8 mouse cellular contexts compared by ENCODE assay signal in the genomic region with DNA sequence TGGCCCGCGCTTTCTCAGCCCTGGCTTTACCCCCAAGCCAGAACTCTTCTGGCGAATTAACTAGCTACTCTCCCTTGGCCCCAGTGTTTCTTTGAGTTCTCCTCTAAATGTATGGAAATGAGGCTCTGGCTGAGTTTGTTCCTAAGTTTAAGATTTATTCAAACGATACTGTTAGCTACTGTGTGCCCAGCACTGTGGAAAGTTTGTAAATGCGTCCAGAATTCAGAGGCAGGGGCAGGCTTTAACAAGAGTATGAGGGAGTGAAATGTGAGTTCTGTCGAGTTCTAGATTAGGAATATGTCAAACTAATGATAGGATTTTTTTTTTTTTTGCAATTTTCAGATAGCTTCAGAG. TPM values are rescaled to one million over a fixed set of nuclear protein-coding genes. Genes with fewer than 3 reads are reported as not detected.
DNase-seq lines count a peak whose midpoint lies in the region; ATAC-seq and TF ChIP-seq lines count a peak whose summit lies in the region.

No protein-coding gene starts in this region.

- peak in 1 of 2 experiments; percentile 34; a peak in 1 of 4 replicates for TF ChIP-seq POLR2A in MEL (IDR thresholded peaks at IDR 0.05; ENCODE audit: control insufficient read depth in 1 of 2, insufficient read depth in 1 of 2, low read depth in 1 of 2, low read length in 2 of 2, poor library complexity in 1 of 2)

- peak overlapping the region; percentile 77 for H3K9ac ChIP-seq in heart, embryonic 16.5 days (ENCODE audit: low read length)
- peak overlapping the region; percentile 99 for H3K9ac ChIP-seq in MEL (ENCODE audit: control insufficient read depth, low read depth, low read length, poor library complexity, severe bottlenecking)
- peak overlapping the region; percentile 43 for H3K9ac ChIP-seq in hindbrain, embryonic 12.5 days
- peak overlapping the region; percentile 67 for H3K9ac ChIP-seq in midbrain, embryonic 11.5 days (ENCODE audit: low read length)

- H3K4me2 ChIP-seq in heart, embryonic 16.5 days (ENCODE audit: low read depth, low read length), result peak overlapping the region; percentile 64
- H3K4me2 ChIP-seq in hindbrain, embryonic 12.5 days (replicated peaks), result peak overlapping the region; percentile 58
- peak overlapping the region; percentile 30 for H3K4me2 ChIP-seq in midbrain, embryonic 11.5 days

- TF ChIP-seq CTCF in MEL (IDR thresholded peaks at IDR 0.05 in 2 of 3, conservative IDR thresholded peaks at IDR 0.05 in 1 of 3; ENCODE audit: control insufficient read depth in 1 of 3, insufficient read depth in 1 of 3, low read depth in 2 of 3, low read length in 3 of 3, poor library complexity in 1 of 3, severe bottlenecking in 1 of 3), result no peak

- no peak for ATAC-seq in heart, embryonic 16.5 days (replicated peaks; ENCODE audit: extremely low read depth, insufficient read depth, low FRiP score)
- ATAC-seq in hindbrain, embryonic 12.5 days (ENCODE audit: low FRiP score), result peak; percentile 48; the same call in 1 of the 2 replicates
- ATAC-seq in midbrain, embryonic 11.5 days (ENCODE audit: low FRiP score), result peak; percentile 18; the same call in 1 of the 2 replicates

- H3K79me2 ChIP-seq in MEL (ENCODE audit: control insufficient read depth, insufficient read depth, low read length, poor library complexity), result peaks cover 30% of the 10 kb centered on the region

- no peaks in the 10 kb centered on the region; the same call in 1 of the 2 replicates for H3K4me1 ChIP-seq in heart, embryonic 16.5 days (ENCODE audit: control insufficient read depth, insufficient read depth, low read length)
- peaks cover 3 to 9% of the 10 kb centered on the region in 2 experiments; a peak in 3 of 4 replicates for H3K4me1 ChIP-seq in MEL (ENCODE audit: control insufficient read depth in 1 of 2, insufficient read depth in 2 of 2, low read length in 2 of 2)
- no peaks in the 10 kb centered on the region for H3K4me1 ChIP-seq in hindbrain, embryonic 12.5 days
- H3K4me1 ChIP-seq in midbrain, embryonic 11.5 days (ENCODE audit: control insufficient read depth, insufficient read depth, low read length), result no peaks in the 10 kb centered on the region

- H3K4me3 ChIP-seq in heart, embryonic 16.5 days (ENCODE audit: low read length), result peak overlapping the region; percentile 66
- H3K4me3 ChIP-seq in MEL (ENCODE audit: control insufficient read depth in 1 of 2, insufficient read depth in 1 of 2, low read depth in 2 of 2, low read length in 2 of 2), result peak overlapping the region; percentile 69 to 97
- peak overlapping the region; percentile 46 for H3K4me3 ChIP-seq in hindbrain, embryonic 12.5 days
- peak overlapping the region; percentile 51 for H3K4me3 ChIP-seq in midbrain, embryonic 11.5 days (ENCODE audit: low read depth, low read length)

- H3K27ac ChIP-seq in heart, embryonic 16.5 days (ENCODE audit: low read length), result peak overlapping the region; percentile 90
- peak overlapping the region; percentile 99 for H3K27ac ChIP-seq in MEL (ENCODE audit: control insufficient read depth, low read depth, low read length)
- no peak overlapping the region; the same call in 1 of the 2 replicates for H3K27ac ChIP-seq in hindbrain, embryonic 12.5 days
- H3K27ac ChIP-seq in midbrain, embryonic 11.5 days (ENCODE audit: low read depth, low read length), result peak overlapping the region; percentile 51; the same call in 1 of the 2 replicates

- TF ChIP-seq EP300 in MEL (IDR thresholded peaks at IDR 0.05; ENCODE audit: low read depth in 1 of 2, low read length in 2 of 2), result no peak

- H3K36me3 ChIP-seq in heart, embryonic 16.5 days (ENCODE audit: control insufficient read depth, insufficient read depth), result no peaks in the 10 kb centered on the region
- H3K36me3 ChIP-seq in MEL (ENCODE audit: control insufficient read depth in 1 of 2, insufficient read depth in 2 of 2, low read length in 2 of 2), result peaks cover 28 to 34% of the 10 kb centered on the region in 2 experiments
- H3K36me3 ChIP-seq in hindbrain, embryonic 12.5 days, result no peaks in the 10 kb centered on the region
- no peaks in the 10 kb centered on the region for H3K36me3 ChIP-seq in midbrain, embryonic 11.5 days (ENCODE audit: control insufficient read depth, insufficient read depth, low read length)

- DNase-seq in heart, adult 9 months (ENCODE audit: low spot score in 2 of 2), result no peak
- no peak for DNase-seq in MEL (ENCODE audit: low read depth, low spot score)
- DNase-seq in midbrain, embryonic 11.5 days (ENCODE audit: low spot score, missing footprints), result no peak
- no peak for DNase-seq in adrenal gland, postnatal 10 days
- no peak for DNase-seq in layer of hippocampus, postnatal 25 days (ENCODE audit: extremely low spot score in 1 of 2, low spot score in 1 of 2)
- DNase-seq in right cerebral cortex, postnatal 36 days (ENCODE audit: low spot score in 2 of 2), result no peak

- TF ChIP-seq RAD21 in MEL (IDR thresholded peaks at IDR 0.05; ENCODE audit: low read depth, low read length), result no peak

- no peaks in the 10 kb centered on the region for H3K27me3 ChIP-seq in heart, embryonic 16.5 days (ENCODE audit: control insufficient read depth, insufficient read depth, low read length)
- no peaks in the 10 kb centered on the region for H3K27me3 ChIP-seq in MEL (ENCODE audit: control insufficient read depth in 1 of 2, insufficient read depth in 2 of 2, low read length in 2 of 2)
- H3K27me3 ChIP-seq in hindbrain, embryonic 12.5 days, result no peaks in the 10 kb centered on the region
- no peaks in the 10 kb centered on the region for H3K27me3 ChIP-seq in midbrain, embryonic 11.5 days (ENCODE audit: control insufficient read depth, insufficient read depth, low read length)

- H3K9me3 ChIP-seq in heart, embryonic 16.5 days (replicated peaks; ENCODE audit: control insufficient read depth, low read length), result no peaks in the 10 kb centered on the region
- H3K9me3 ChIP-seq in MEL (replicated peaks; ENCODE audit: insufficient read depth, low read length), result no peaks in the 10 kb centered on the region
- H3K9me3 ChIP-seq in hindbrain, embryonic 12.5 days (replicated peaks), result no peaks in the 10 kb centered on the region
- no peaks in the 10 kb centered on the region for H3K9me3 ChIP-seq in midbrain, embryonic 11.5 days (ENCODE audit: control insufficient read depth, low read length)

- WGBS in heart, embryonic 16.5 days, result 18% methylated on average over 6 of the region's 6 CpGs
- WGBS in hindbrain, embryonic 12.5 days, result 13% methylated on average over 6 of the region's 6 CpGs
- 16% methylated on average over 5 of the region's 6 CpGs for WGBS in midbrain, embryonic 11.5 days

TF ChIP-seq in MEL, 35 proteins besides CTCF, POLR2A, EP300 and RAD21 (continues in another document):
- no peak for TF ChIP-seq POLR2AphosphoS5 (IDR thresholded peaks at IDR 0.05; ENCODE audit: borderline replicate concordance, low read depth, low read length)

RNA-seq across cellular contexts. Expression of a gene that starts 0.3 kb away (rescaled TPM):
- polyA plus RNA-seq in heart, embryonic 16.5 days (2015; fragmentation: Nextera tagmentation; extraction: Ambion mirVana), result 80.5 and 81.6 TPM in 2 replicates
- 217 and 240 TPM in 2 replicates for total RNA-seq in MEL (2012; rRNA removed)
- 100 to 1,000 TPM; 267 to 449 TPM for polyA plus RNA-seq in MEL (2012; ENCODE audit: insufficient read depth in 1 of 2, insufficient read length in 2 of 2, low read depth in 1 of 2, low replicate concordance in 2 of 2, missing spikeins in 1 of 2)
- 41.9 and 49.2 TPM in 2 replicates for polyA plus RNA-seq in hindbrain, embryonic 12.5 days (2016; fragmentation: Nextera tagmentation; extraction: Ambion mirVana)
- 71.6 and 79.4 TPM in 2 replicates for polyA plus RNA-seq in midbrain, embryonic 11.5 days (2014; fragmentation: Nextera tagmentation; extraction: Ambion mirVana)
- 10 to 100 TPM; 52.9 to 58.0 TPM for total RNA-seq in adrenal gland, postnatal 10 days (2021)
- 10 to 100 TPM; 19.8 to 21.3 TPM for total RNA-seq in layer of hippocampus, postnatal 25 days (2021)

RNA-seq across cellular contexts. Expression of a gene that starts 41.4 kb away (rescaled TPM):
- polyA plus RNA-seq in heart, embryonic 16.5 days (2015; fragmentation: Nextera tagmentation; extraction: Ambion mirVana), result 0.89 and 1.6 TPM in 2 replicates
- total RNA-seq in MEL (2012; rRNA removed), result 134 and 137 TPM in 2 replicates
- polyA plus RNA-seq in MEL (2012; ENCODE audit: insufficient read depth in 1 of 2, insufficient read length in 2 of 2, low read depth in 1 of 2, low replicate concordance in 2 of 2, missing spikeins in 1 of 2), result 100 to 1,000 TPM; 291 to 327 TPM
- polyA plus RNA-seq in hindbrain, embryonic 12.5 days (2016; fragmentation: Nextera tagmentation; extraction: Ambion mirVana), result 0.76 and 0.85 TPM in 2 replicates
- 0.92 and 2.1 TPM in 2 replicates for polyA plus RNA-seq in midbrain, embryonic 11.5 days (2014; fragmentation: Nextera tagmentation; extraction: Ambion mirVana)
- total RNA-seq in adrenal gland, postnatal 10 days (2021), result 1 to 10 TPM; 2.5 to 3.3 TPM
- total RNA-seq in layer of hippocampus, postnatal 25 days (2021), result under 1 TPM; 0.87 to 0.91 TPM

RNA-seq across cellular contexts. Expression of a gene that starts 43.5 kb away (rescaled TPM):
- 172 and 221 TPM in 2 replicates for polyA plus RNA-seq in heart, embryonic 16.5 days (2015; fragmentation: Nextera tagmentation; extraction: Ambion mirVana)
- total RNA-seq in MEL (2012; rRNA removed), result 6,735 and 6,935 TPM in 2 replicates
- polyA plus RNA-seq in MEL (2012; ENCODE audit: insufficient read depth in 1 of 2, insufficient read length in 2 of 2, low read depth in 1 of 2, low replicate concordance in 2 of 2, missing spikeins in 1 of 2), result 1,000 to 10,000 TPM in 1 of 2 experiments, not detected in 1; 1,673 TPM
- 236 and 276 TPM in 2 replicates for polyA plus RNA-seq in hindbrain, embryonic 12.5 days (2016; fragmentation: Nextera tagmentation; extraction: Ambion mirVana)
- 292 and 298 TPM in 2 replicates for polyA plus RNA-seq in midbrain, embryonic 11.5 days (2014; fragmentation: Nextera tagmentation; extraction: Ambion mirVana)
- total RNA-seq in adrenal gland, postnatal 10 days (2021), result 100 to 1,000 TPM; 336 to 341 TPM
- total RNA-seq in layer of hippocampus, postnatal 25 days (2021), result 100 to 1,000 TPM; 125 to 148 TPM

RNA-seq across cellular contexts. Expression of a gene that starts 59.0 kb away (rescaled TPM):
- polyA plus RNA-seq in heart, embryonic 16.5 days (2015; fragmentation: Nextera tagmentation; extraction: Ambion mirVana), result 2.4 and 2.7 TPM in 2 replicates
- 10.0 and 10.2 TPM in 2 replicates for total RNA-seq in MEL (2012; rRNA removed)
- 10 to 100 TPM in 1 of 2 experiments, not detected in 1; 17.0 TPM for polyA plus RNA-seq in MEL (2012; ENCODE audit: insufficient read depth in 1 of 2, insufficient read length in 2 of 2, low read depth in 1 of 2, low replicate concordance in 2 of 2, missing spikeins in 1 of 2)
- polyA plus RNA-seq in hindbrain, embryonic 12.5 days (2016; fragmentation: Nextera tagmentation; extraction: Ambion mirVana), result 3.7 and 4.8 TPM in 2 replicates
- 3.5 and 4.7 TPM in 2 replicates for polyA plus RNA-seq in midbrain, embryonic 11.5 days (2014; fragmentation: Nextera tagmentation; extraction: Ambion mirVana)
- 1 to 10 TPM; 5.4 to 5.8 TPM for total RNA-seq in adrenal gland, postnatal 10 days (2021)
- 1 to 10 TPM; 7.3 to 8.5 TPM for total RNA-seq in layer of hippocampus, postnatal 25 days (2021)

RNA-seq across cellular contexts. Expression of a gene that starts 59.0 kb away (rescaled TPM):
- polyA plus RNA-seq in heart, embryonic 16.5 days (2015; fragmentation: Nextera tagmentation; extraction: Ambion mirVana), result 118 and 146 TPM in 2 replicates
- 127 and 134 TPM in 2 replicates for total RNA-seq in MEL (2012; rRNA removed)
- 100 to 1,000 TPM; 200 to 295 TPM for polyA plus RNA-seq in MEL (2012; ENCODE audit: insufficient read depth in 1 of 2, insufficient read length in 2 of 2, low read depth in 1 of 2, low replicate concordance in 2 of 2, missing spikeins in 1 of 2)
- polyA plus RNA-seq in hindbrain, embryonic 12.5 days (2016; fragmentation: Nextera tagmentation; extraction: Ambion mirVana), result 177 and 186 TPM in 2 replicates
- polyA plus RNA-seq in midbrain, embryonic 11.5 days (2014; fragmentation: Nextera tagmentation; extraction: Ambion mirVana), result 179 and 184 TPM in 2 replicates
- 10 to 100 TPM; 83.6 to 83.9 TPM for total RNA-seq in adrenal gland, postnatal 10 days (2021)
- 100 to 1,000 TPM; 155 to 158 TPM for total RNA-seq in layer of hippocampus, postnatal 25 days (2021)

Comparison
In these comparisons a context has a peak if more than half of its experiments do, and no peak if none do; other contexts are left out.
1. H3K9ac ChIP-seq: peak in every context shown above with its lines; median percentile 99 in MEL; 77 in heart, embryonic 16.5 days; 67 in midbrain, embryonic 11.5 days; 43 in hindbrain, embryonic 12.5 days.
2. RNA of a gene that starts 41.4 kb away (polyA plus RNA-seq): 291 to 327 TPM in MEL; 0.89 to 1.6 TPM in heart, embryonic 16.5 days, 0.92 to 2.1 TPM in midbrain, embryonic 11.5 days and 0.76 to 0.85 TPM in hindbrain, embryonic 12.5 days; every median in the first group is over 10 times any median in the second.
3. Peak in every context shown above with its lines, with median percentiles within 50 percentile points of each other: H3K4me2 ChIP-seq and H3K4me3 ChIP-seq.